Mouse (Mus musculus): ENCODE data around the gene Olfr198.
"Not testable (repeated sequence)": the region's sequence is repeated elsewhere in the genome, so short reads cannot be mapped to it uniquely, and the experiment has no call there.

Olfr198 gene

DNA sequence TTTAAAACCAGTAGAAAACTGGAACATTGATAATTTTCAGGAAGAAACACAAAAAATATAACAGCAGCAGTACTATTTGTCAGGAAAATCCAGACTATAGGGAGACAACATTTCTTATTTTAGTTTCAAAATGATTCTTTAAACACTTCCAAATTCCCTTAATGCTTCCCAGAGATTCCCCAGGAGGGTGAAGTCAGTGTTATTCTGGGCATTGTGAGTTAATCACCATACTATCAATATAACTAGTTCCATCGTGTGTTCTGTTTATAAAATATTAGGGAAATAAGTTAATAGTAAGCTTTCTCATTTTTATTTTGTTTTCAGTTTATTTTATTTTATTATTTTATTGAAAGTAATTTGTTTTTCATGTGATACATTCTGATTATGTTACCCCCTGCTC lies at the start of gene Olfr198:
Gene Olfr198 (minus strand): TSS at position 101 of the 400 bp plus-strand sequence.
- DNase-seq (ENCODE audit: low spot score in 2 of 2) = not testable (repeated sequence)

DNA sequence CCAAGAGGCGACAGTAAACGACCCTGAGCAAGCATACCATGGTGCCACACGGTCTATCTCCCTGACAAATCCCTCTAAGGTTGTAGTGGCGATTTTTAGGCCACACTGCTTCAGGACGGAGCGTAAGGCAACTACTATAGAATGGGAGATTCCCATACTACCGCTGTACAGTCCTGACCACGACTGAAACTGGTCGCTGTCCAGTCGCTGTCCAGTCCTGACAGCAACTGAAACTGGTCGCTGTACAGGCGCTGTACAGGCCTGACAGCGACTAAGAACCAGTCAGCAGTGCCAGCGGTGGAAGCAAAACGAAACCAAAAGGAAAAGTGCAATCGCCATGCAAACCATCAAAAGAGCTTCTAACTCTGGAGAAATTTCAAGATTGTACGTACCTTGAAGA lies 46.4 kb upstream of the Olfr198 start:
- no peak for DNase-seq (ENCODE audit: low spot score in 2 of 2)

DNA sequence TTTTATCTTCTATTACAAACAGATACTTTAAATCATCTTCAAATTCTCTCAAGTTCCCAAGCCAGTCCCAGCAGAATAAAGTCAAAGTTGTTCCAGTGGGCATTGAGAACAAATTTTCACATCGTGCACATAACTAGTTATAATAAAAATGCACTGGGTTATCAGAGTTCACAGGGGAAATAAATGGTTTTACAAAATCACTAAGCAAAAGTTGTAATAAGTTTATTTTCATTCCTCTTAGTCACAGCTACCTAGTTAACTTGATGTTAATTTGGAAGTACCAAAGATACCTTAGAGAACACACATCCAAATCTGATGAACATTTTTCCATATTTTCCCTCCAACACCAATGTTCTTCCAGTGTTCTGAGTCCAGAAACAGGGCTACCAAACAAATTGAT lies 16.3 kb upstream of the Olfr198 start, which contains the start of gene Olfr199:
Gene Olfr199 (minus strand): TSS at position 101 of the 400 bp plus-strand sequence.
- not testable (repeated sequence) for DNase-seq (ENCODE audit: low spot score in 2 of 2)

DNA sequence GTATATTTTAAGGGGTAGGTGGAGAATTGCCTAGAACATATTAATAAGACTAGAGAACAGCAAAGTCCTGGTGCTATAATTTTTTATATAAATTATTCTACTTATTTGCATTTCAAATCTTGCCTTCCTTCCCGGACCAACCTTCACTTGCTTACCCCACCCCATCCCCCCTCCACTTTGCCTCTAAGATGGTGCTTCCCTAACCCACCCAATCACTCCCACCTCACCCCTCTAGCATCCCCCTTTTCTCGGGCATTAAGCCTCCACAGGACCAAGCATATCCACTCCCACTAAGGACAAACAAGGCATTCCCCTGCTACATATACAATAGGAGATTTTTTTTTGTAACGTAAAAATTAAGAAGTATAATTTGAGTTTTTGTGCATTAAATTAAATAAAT lies 14.5 kb upstream of the Olfr198 start:
- not testable (repeated sequence) for DNase-seq (ENCODE audit: low spot score in 2 of 2)

DNA sequence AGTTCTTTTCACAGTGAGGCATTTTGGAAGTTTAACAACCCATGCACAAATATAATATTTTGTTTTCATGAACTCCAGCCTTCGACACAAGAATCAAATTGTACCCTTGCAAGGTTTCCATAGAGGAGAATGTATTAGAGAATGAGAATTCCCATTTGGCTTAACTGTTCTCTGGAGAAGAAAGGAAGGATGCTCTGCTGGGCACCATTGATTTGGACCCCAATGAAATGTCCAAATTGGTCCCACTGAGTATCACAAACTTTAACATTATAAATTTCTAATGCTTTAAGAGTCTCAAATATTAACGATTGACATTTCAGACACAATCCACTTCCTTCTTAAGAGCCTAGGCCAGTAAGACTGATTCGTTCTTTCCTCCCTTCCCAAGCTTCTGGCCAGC lies 33.0 kb downstream of the Olfr198 start, which contains the start of gene Olfr196:
Gene Olfr196 (minus strand): TSS at position 101 of the 400 bp plus-strand sequence.
- DNase-seq (ENCODE audit: low spot score in 2 of 2) = no peak

DNA sequence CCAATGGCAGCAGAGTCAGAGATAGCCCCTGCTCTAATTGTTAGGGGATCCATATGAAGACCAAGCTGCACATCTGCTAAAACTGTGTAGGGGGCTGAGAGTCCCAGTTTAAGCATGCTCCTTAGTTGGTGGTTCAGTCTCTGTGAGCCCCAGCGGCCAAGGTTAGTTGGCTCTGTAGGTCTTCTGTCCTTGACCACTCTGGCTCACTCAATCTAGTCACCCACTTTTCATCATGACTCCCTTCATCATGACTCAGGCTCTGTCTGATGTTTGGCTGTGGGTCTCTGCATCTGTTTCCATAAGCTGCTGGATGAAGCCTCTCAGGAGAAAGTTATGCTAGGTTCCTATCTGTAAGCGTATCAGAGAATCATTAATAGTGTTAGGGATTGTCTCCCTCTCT lies 51.3 kb downstream of the Olfr198 start:
- no peak for DNase-seq (ENCODE audit: low spot score in 2 of 2)
